Mouse (Mus musculus) bone marrow macrophage, adult 2 months (primary cell): ENCODE measurements around the gene Clip1.

Experiments used
- CTCF ChIP-seq: IDR thresholded peaks from 2 replicates; pipeline ENCODE4 v1.5.1; 2012; ENCODE audit warnings: low read depth, mild to moderate bottlenecking, low read length, moderate library complexity
- POLR2A ChIP-seq: IDR thresholded peaks from 2 replicates; pipeline ENCODE4 v1.6.1; 2012; ENCODE audit warnings: mild to moderate bottlenecking, low read depth, low read length, borderline replicate concordance

DNA sequence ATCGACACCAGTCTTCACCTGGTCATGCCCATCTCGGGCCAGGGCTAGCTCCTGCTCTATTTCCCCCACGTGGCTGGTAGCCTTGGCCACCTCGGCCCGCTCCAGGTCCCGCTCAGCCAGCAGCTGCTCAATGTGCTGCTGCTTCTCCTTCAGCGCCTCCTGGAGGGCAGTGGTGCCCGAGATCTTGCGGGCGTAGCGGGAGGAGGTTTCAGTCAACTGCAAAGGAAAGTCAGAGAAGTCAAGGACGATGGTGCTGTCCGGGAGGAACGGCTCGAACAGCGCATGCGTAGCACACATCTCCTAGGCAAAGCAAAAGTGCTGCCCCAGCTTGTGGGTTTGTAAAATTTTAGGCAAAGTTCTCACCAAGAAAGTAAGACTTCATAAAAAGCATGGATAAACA is 42.0 kb downstream of the Clip1 start:
- TF ChIP-seq CTCF (no peak), POLR2A (no peak)
